Mouse (Mus musculus): Measurements from ENCODE around the gene Stxbp1. TPM values are rescaled to one million over a fixed set of nuclear protein-coding genes. Genes with fewer than 3 reads are reported as not detected.

Stxbp1 gene
- polyA plus RNA-seq, 1 experiment from 2014 or later = 80.3 TPM

DNA sequence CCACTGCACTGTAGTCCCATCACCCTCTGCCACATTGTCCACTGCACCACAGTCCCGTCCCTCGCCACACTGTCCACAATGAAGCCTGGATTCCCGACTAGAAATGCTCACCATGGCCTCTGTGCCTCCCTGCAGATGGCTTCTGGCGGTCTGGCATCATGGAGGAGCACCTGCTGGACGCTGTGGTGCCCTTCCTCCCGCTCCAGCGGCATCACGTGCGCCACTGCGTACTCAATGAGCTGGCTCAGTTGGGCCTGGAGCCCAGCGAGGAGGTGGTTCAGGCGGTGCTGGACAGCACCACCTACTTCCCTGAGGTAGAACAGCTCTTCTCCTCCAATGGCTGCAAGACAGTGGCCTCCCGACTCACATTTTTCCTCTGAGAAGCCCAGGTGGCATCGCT lies 85.7 kb downstream of the Stxbp1 start:
- Histone ChIP-seq H3K4me3 (no peak overlapping the region), H3K4me2 (replicated peaks) (no peak overlapping the region), H3K9ac (replicated peaks) (no peak overlapping the region), H3K27me3 (no peaks in the 10 kb centered on the region; the same call in 1 of the 2 replicates), H3K36me3 (peaks cover 29% of the 10 kb centered on the region), H3K27ac (replicated peaks) (no peak overlapping the region), H3K9me3 (no peaks in the 10 kb centered on the region), H3K4me1 (peaks cover 9% of the 10 kb centered on the region)
- no peak for ATAC-seq (ENCODE audit: low FRiP score, low read depth)
- WGBS = 91% methylated on average over 14 of the region's 14 CpGs

DNA sequence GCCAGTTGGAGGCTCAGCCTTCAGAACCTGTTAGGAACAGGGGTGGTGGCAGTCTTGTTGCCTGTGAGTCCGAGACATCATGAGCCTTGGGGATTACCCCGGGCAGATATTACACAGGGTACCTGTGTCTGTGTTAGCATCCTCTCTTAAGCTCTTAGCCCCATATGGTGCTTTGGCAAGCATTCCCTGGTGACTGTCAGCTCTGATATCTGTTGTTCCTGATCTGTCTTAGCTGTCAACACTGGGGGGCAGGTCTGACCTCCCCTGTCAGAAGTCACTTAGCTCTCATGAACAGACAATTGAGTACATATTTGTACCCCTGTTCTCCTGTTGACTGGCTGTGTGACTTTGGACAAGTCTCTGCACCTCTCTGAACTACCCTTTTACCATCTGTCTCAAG lies 88.0 kb downstream of the Stxbp1 start:
- no peaks in the 10 kb centered on the region; the same call in 1 of the 2 replicates for H3K27me3 ChIP-seq
- no peak for ATAC-seq (ENCODE audit: low FRiP score, low read depth)
- no peak overlapping the region for H3K4me2 ChIP-seq (replicated peaks)
- H3K9ac ChIP-seq (replicated peaks) = 0 out of 2 replicates have a peak overlapping the region, but pooled peaks have one; percentile 15
- 90% methylated on average over 2 of the region's 2 CpGs for WGBS
- peaks cover 9% of the 10 kb centered on the region for H3K4me1 ChIP-seq
- H3K4me3 ChIP-seq = no peak overlapping the region
- no peak overlapping the region for H3K27ac ChIP-seq (replicated peaks)
- H3K9me3 ChIP-seq = no peaks in the 10 kb centered on the region
- peaks cover 40% of the 10 kb centered on the region for H3K36me3 ChIP-seq

- Histone ChIP-seq H3K9me3 (no peaks in the 10 kb centered on the region), H3K4me1 (peaks cover 9% of the 10 kb centered on the region), H3K27me3 (peaks cover 1% of the 10 kb centered on the region; the same call in 1 of the 2 replicates), H3K36me3 (peaks cover 43% of the 10 kb centered on the region), H3K4me2 (replicated peaks) (no peak overlapping the region), H3K9ac (replicated peaks) (0 out of 2 replicates have a peak overlapping the region, but pooled peaks have one; percentile 15), H3K4me3 (no peak overlapping the region), H3K27ac (replicated peaks) (no peak overlapping the region)
- ATAC-seq (ENCODE audit: low FRiP score, low read depth) = no peak
- WGBS = 80% methylated on average over 8 of the region's 8 CpGs
Observed at GRCm38 (mm10) chr2:32758503-32758902, 88.5 kb downstream of the Stxbp1 start.

GRCm38 (mm10) chr2:32757056-32757845 lies 89.8 kb downstream of the Stxbp1 start, which contains the start of gene Tor2a:
TSS of gene Tor2a (plus strand) at chr2:32757234.
- Histone ChIP-seq H3K9me3 (no peaks in the 10 kb centered on the region), H3K27ac (replicated peaks) (peak within 1 kb of the TSS; percentile 87), H3K4me1 (peaks cover 10% of the 10 kb centered on the region), H3K4me3 (peak within 1 kb of the TSS; percentile 69), H3K27me3 (peaks cover 14% of the 10 kb centered on the region), H3K4me2 (replicated peaks) (peak within 1 kb of the TSS; percentile 56), H3K9ac (replicated peaks) (peak within 1 kb of the TSS; percentile 77), H3K36me3 (peaks cover 46% of the 10 kb centered on the region)
- ATAC-seq (ENCODE audit: low FRiP score, low read depth) = peak; percentile 91
- under 1% methylated on average over 66 of the region's 66 CpGs for WGBS

GRCm38 (mm10) chr2:32756674-32757055 lies 90.4 kb downstream of the Stxbp1 start:
- WGBS = 31% methylated on average over 6 of the region's 6 CpGs
- peak; percentile 50 for ATAC-seq (ENCODE audit: low FRiP score, low read depth)
- peaks cover 40% of the 10 kb centered on the region for H3K36me3 ChIP-seq
- peaks cover 16% of the 10 kb centered on the region for H3K4me1 ChIP-seq
- H3K27ac ChIP-seq (replicated peaks) = no peak overlapping the region
- H3K4me3 ChIP-seq = peak overlapping the region; percentile 69
- H3K27me3 ChIP-seq = peaks cover 16% of the 10 kb centered on the region
- H3K9ac ChIP-seq (replicated peaks) = no peak overlapping the region
- H3K9me3 ChIP-seq = no peaks in the 10 kb centered on the region
- H3K4me2 ChIP-seq (replicated peaks) = peak overlapping the region; percentile 35

DNA sequence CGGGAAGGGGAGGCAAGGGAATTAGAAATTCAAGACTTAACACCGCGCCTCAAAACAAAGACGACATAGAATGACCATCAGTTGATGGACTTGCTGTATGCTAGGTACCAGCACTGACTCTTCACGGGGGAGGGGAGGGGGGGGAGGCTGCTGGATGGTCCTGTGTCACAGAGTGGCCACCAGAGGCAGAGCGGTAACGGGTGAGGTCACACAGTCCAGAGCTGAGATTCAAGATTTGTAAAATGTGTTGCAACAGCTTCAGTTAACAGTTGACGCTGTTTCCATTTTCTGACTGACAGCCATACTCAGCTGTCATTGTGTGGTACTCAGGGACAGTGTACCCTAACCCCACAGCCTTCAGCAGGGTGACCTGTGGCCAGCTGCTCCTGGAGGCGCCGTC lies 94.9 kb downstream of the Stxbp1 start:
- peak overlapping the region; percentile 37; the same call in 1 of the 2 replicates for H3K4me3 ChIP-seq
- peak overlapping the region; percentile 1; the same call in 1 of the 2 replicates for H3K9ac ChIP-seq (replicated peaks)
- H3K4me1 ChIP-seq = peaks cover 26% of the 10 kb centered on the region
- H3K4me2 ChIP-seq (replicated peaks) = peak overlapping the region; percentile 51
- H3K27me3 ChIP-seq = peaks cover 16% of the 10 kb centered on the region
- H3K9me3 ChIP-seq = no peaks in the 10 kb centered on the region
- 62% methylated on average over 10 of the region's 10 CpGs for WGBS
- peak overlapping the region; percentile 75; the same call in 1 of the 2 replicates for H3K27ac ChIP-seq (replicated peaks)
- ATAC-seq (ENCODE audit: low FRiP score, low read depth) = no peak
- H3K36me3 ChIP-seq = peaks cover 49% of the 10 kb centered on the region

- peaks cover 25% of the 10 kb centered on the region for H3K4me1 ChIP-seq
- H3K27me3 ChIP-seq = peaks cover 16% of the 10 kb centered on the region
- peak overlapping the region; percentile 75 for H3K27ac ChIP-seq (replicated peaks)
- H3K36me3 ChIP-seq = peaks cover 54% of the 10 kb centered on the region
- H3K9ac ChIP-seq (replicated peaks) = peak overlapping the region; percentile 49
- peak overlapping the region; percentile 51 for H3K4me2 ChIP-seq (replicated peaks)
- H3K4me3 ChIP-seq = peak overlapping the region; percentile 37
- no peak for ATAC-seq (ENCODE audit: low FRiP score, low read depth)
- no peaks in the 10 kb centered on the region for H3K9me3 ChIP-seq
- 18% methylated on average over 8 of the region's 10 CpGs for WGBS
Observed at GRCm38 (mm10) chr2:32751665-32752033, 95.4 kb downstream of the Stxbp1 start.

GRCm38 (mm10) chr2:32750887-32751664 lies 96.0 kb downstream of the Stxbp1 start:
- Histone ChIP-seq H3K36me3 (peaks cover 60% of the 10 kb centered on the region), H3K9me3 (no peaks in the 10 kb centered on the region), H3K9ac (replicated peaks) (peak overlapping the region; percentile 49), H3K4me1 (peaks cover 24% of the 10 kb centered on the region), H3K27me3 (peaks cover 16% of the 10 kb centered on the region), H3K4me3 (peak overlapping the region; percentile 37), H3K4me2 (replicated peaks) (peak overlapping the region; percentile 51), H3K27ac (replicated peaks) (peak overlapping the region; percentile 75)
- peak; percentile 86 for ATAC-seq (ENCODE audit: low FRiP score, low read depth)
- 9% methylated on average over 31 of the region's 31 CpGs for WGBS

- H3K36me3 ChIP-seq = peaks cover 69% of the 10 kb centered on the region
Observed at GRCm38 (mm10) chr2:32750199-32750598, 96.8 kb downstream of the Stxbp1 start.

DNA sequence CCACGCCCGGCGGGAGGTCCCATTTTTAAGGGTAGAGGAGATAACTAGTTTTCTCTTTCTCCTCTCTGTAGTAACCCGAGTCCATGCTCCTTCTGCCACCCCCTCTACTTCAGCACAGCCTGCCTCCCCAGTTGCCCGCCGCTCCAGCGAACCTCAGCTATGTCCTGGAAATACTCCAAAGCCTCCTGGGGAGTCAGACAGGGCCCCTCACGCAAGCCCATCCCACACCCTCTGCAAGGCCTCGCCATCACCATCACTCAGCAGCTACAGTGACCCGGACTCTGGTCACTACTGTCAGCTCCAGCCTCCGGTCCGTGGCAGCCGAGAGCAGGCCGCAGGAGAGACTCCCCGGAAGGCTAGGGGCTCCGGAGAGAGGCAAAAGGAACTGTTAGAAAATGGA lies 98.0 kb downstream of the Stxbp1 start:
- no peak for ATAC-seq (ENCODE audit: low FRiP score, low read depth)
- 93% methylated on average over 16 of the region's 16 CpGs for WGBS
- H3K27me3 ChIP-seq = peaks cover 16% of the 10 kb centered on the region
- H3K4me2 ChIP-seq (replicated peaks) = no peak overlapping the region
- no peak overlapping the region for H3K9ac ChIP-seq (replicated peaks)
- H3K27ac ChIP-seq (replicated peaks) = no peak overlapping the region
- H3K4me3 ChIP-seq = no peak overlapping the region
- H3K4me1 ChIP-seq = peaks cover 24% of the 10 kb centered on the region
- no peaks in the 10 kb centered on the region for H3K9me3 ChIP-seq
- peaks cover 62% of the 10 kb centered on the region for H3K36me3 ChIP-seq

More at GRCm38 (mm10) chr2:32750199-32750598, 96.8 kb downstream of the Stxbp1 start:
- Histone ChIP-seq H3K4me1 (peaks cover 24% of the 10 kb centered on the region), H3K9me3 (no peaks in the 10 kb centered on the region), H3K4me3 (no peak overlapping the region), H3K27ac (replicated peaks) (peak overlapping the region; percentile 75), H3K9ac (replicated peaks) (no peak overlapping the region), H3K4me2 (replicated peaks) (peak overlapping the region; percentile 51; the same call in 1 of the 2 replicates), H3K27me3 (peaks cover 16% of the 10 kb centered on the region)
- ATAC-seq (ENCODE audit: low FRiP score, low read depth) = no peak
- 77% methylated on average over 7 of the region's 7 CpGs for WGBS

- Histone ChIP-seq H3K9ac (replicated peaks) (no peak overlapping the region), H3K36me3 (peaks cover 40% of the 10 kb centered on the region)
- ATAC-seq (ENCODE audit: low FRiP score, low read depth) = no peak
Observed at GRCm38 (mm10) chr2:32744272-32744982, 102.6 kb downstream of the Stxbp1 start.

More at GRCm38 (mm10) chr2:32744272-32744982, 102.6 kb downstream of the Stxbp1 start:
- Histone ChIP-seq H3K27me3 (0 out of 2 replicates have a peak, but pooled peaks cover 9% of the 10 kb centered on the region), H3K4me1 (peaks cover 32% of the 10 kb centered on the region), H3K9me3 (no peaks in the 10 kb centered on the region), H3K4me2 (replicated peaks) (no peak overlapping the region), H3K4me3 (no peak overlapping the region), H3K27ac (replicated peaks) (no peak overlapping the region)
- 83% methylated on average over 15 of the region's 15 CpGs for WGBS
